Mouse (Mus musculus): ENCODE measurements around the gene Nicn1. TPM values are rescaled to one million over a fixed set of nuclear protein-coding genes. Genes with fewer than 3 reads are reported as not detected.
"Not testable (repeated sequence)": the region's sequence is repeated elsewhere in the genome, so short reads cannot be mapped to it uniquely, and the experiment has no call there.

Nicn1 gene
- 10 to 100 TPM; 15.9 to 16.7 TPM for total RNA-seq (2021)
- long read RNA-seq, experiment 1, transcript Nicn1-201 (6 exons, 2,133 nt), result major isoform, 23 of 26 reads
- long read RNA-seq, experiment 1, partial matches to known transcripts, result 1 of 26 reads
- long read RNA-seq, experiment 1, other reads (novel, unspliced or antisense), result 2 of 26 reads
- long read RNA-seq, experiment 2, transcript Nicn1-201 (6 exons, 2,133 nt), result major isoform, 25 of 30 reads
- long read RNA-seq, experiment 2, partial matches to known transcripts, result 2 of 30 reads
- long read RNA-seq, experiment 2, other reads (novel, unspliced or antisense), result 3 of 30 reads

GRCm38 (mm10) chr9:108290016-108290750 lies at the start of gene Nicn1:
Gene Nicn1, plus strand, starts transcription at chr9:108290429.
- DNase-seq (ENCODE audit: low spot score in 2 of 2), result peak; percentile 55 to 86

- no peak for DNase-seq (ENCODE audit: low spot score in 2 of 2)
Observed at GRCm38 (mm10) chr9:108244540-108244939, 45.7 kb upstream of the Nicn1 start.

- no peak for DNase-seq (ENCODE audit: low spot score in 2 of 2)
Observed at GRCm38 (mm10) chr9:108244984-108245383, 45.2 kb upstream of the Nicn1 start.

GRCm38 (mm10) chr9:108248957-108249356 lies 41.3 kb upstream of the Nicn1 start:
- DNase-seq (ENCODE audit: low spot score in 2 of 2), result no peak

GRCm38 (mm10) chr9:108251877-108252276 lies 38.4 kb upstream of the Nicn1 start:
- no peak for DNase-seq (ENCODE audit: low spot score in 2 of 2)

GRCm38 (mm10) chr9:108252766-108253165 lies 37.5 kb upstream of the Nicn1 start:
- DNase-seq (ENCODE audit: low spot score in 2 of 2), result no peak

GRCm38 (mm10) chr9:108260526-108260925 lies 29.7 kb upstream of the Nicn1 start:
- no peak for DNase-seq (ENCODE audit: low spot score in 2 of 2)

GRCm38 (mm10) chr9:108261865-108262264 lies 28.4 kb upstream of the Nicn1 start:
- DNase-seq (ENCODE audit: low spot score in 2 of 2), result no peak

- DNase-seq (ENCODE audit: low spot score in 2 of 2), result peak in 1 of 2 experiments; percentile 17
Observed at GRCm38 (mm10) chr9:108262494-108263049, 27.7 kb upstream of the Nicn1 start.

- DNase-seq (ENCODE audit: low spot score in 2 of 2), result peak in 1 of 2 experiments; percentile 50
Observed at GRCm38 (mm10) chr9:108263131-108263681, 27.0 kb upstream of the Nicn1 start.

GRCm38 (mm10) chr9:108263690-108264190 lies 26.5 kb upstream of the Nicn1 start, which contains the start of gene Dag1:
Gene Dag1, minus strand, starts transcription at chr9:108263958.
- peak; percentile 100 for DNase-seq (ENCODE audit: low spot score in 2 of 2)

GRCm38 (mm10) chr9:108264191-108264921 lies 25.9 kb upstream of the Nicn1 start:
- DNase-seq (ENCODE audit: low spot score in 2 of 2), result peak in 1 of 2 experiments; percentile 46

GRCm38 (mm10) chr9:108266261-108266935 lies 23.8 kb upstream of the Nicn1 start:
- no peak for DNase-seq (ENCODE audit: low spot score in 2 of 2)

GRCm38 (mm10) chr9:108267691-108268090 lies 22.5 kb upstream of the Nicn1 start:
- peak in 1 of 2 experiments; percentile 31 for DNase-seq (ENCODE audit: low spot score in 2 of 2)

- DNase-seq (ENCODE audit: low spot score in 2 of 2), result not testable (repeated sequence)
Observed at GRCm38 (mm10) chr9:108268701-108269100, 21.5 kb upstream of the Nicn1 start.

- DNase-seq (ENCODE audit: low spot score in 2 of 2), result no peak
Observed at GRCm38 (mm10) chr9:108271941-108272340, 18.3 kb upstream of the Nicn1 start.

GRCm38 (mm10) chr9:108272691-108273090 lies 17.5 kb upstream of the Nicn1 start:
- peak in 1 of 2 experiments; percentile 30 for DNase-seq (ENCODE audit: low spot score in 2 of 2)

- no peak for DNase-seq (ENCODE audit: low spot score in 2 of 2)
Observed at GRCm38 (mm10) chr9:108273485-108273884, 16.7 kb upstream of the Nicn1 start.

- peak in 1 of 2 experiments; percentile 57 for DNase-seq (ENCODE audit: low spot score in 2 of 2)
Observed at GRCm38 (mm10) chr9:108274476-108275330, 15.5 kb upstream of the Nicn1 start.
